Mouse (Mus musculus) ES-Bruce4 (cell line): Measurements from ENCODE around the gene Gm17606.

ENCODE experiments used
- CTCF ChIP-seq: IDR thresholded peaks from one replicate; pipeline ENCODE4 v1.8.1; 2011; ENCODE audit warnings: low read depth, low read length
- EP300 ChIP-seq: IDR thresholded peaks from 2 replicates; pipeline ENCODE4 v1.6.1; 2011; ENCODE audit warnings: low read depth, low read length; ENCODE audit not compliant: insufficient read depth
- POLR2A ChIP-seq: IDR thresholded peaks from one replicate; pipeline ENCODE4 v1.8.1; 2011; ENCODE audit warnings: low read length; ENCODE audit not compliant: insufficient read depth

GRCm38 (mm10) chr14:54607226-54607625 is 33.5 kb upstream of the Gm17606 start:
- TF ChIP-seq CTCF (no peak), POLR2A (no peak), EP300 (no peak)
